Mouse (Mus musculus) hindbrain, embryonic 12.5 days (tissue): ENCODE data around the gene Mob2. TPM values are rescaled to one million over a fixed set of nuclear protein-coding genes. Genes with fewer than 3 reads are reported as not detected.

ENCODE experiments used
- ATAC-seq: fragments of 200-750 bp; cut with Nextera tagmentation; 2 replicates; pipeline ENCODE4 v1.8.0; 2017; ENCODE audit warnings: moderate TSS enrichment; ENCODE audit not compliant: low FRiP score
- H3K27ac ChIP-seq: fragments of 300-500 bp; sonication (generic); 2 replicates; pipeline ENCODE4 v1.5.1; 2016; ENCODE audit warnings: mild to moderate bottlenecking
- H3K27me3 ChIP-seq: fragments of 300-500 bp; sonication (generic); 2 replicates; pipeline ENCODE4 v1.6.1; 2016; ENCODE audit warnings: mild to moderate bottlenecking
- H3K36me3 ChIP-seq: fragments of 300-500 bp; sonication (generic); 2 replicates; pipeline ENCODE4 v1.6.1; 2016; ENCODE audit warnings: mild to moderate bottlenecking
- H3K4me1 ChIP-seq: fragments of 300-500 bp; sonication (generic); 2 replicates; pipeline ENCODE4 v1.6.1; 2016
- H3K4me2 ChIP-seq: fragments of 300-500 bp; sonication (generic); replicated peaks from 2 replicates; pipeline ENCODE4 v1.6.1; 2016; ENCODE audit warnings: mild to moderate bottlenecking
- H3K4me3 ChIP-seq: fragments of 300-500 bp; sonication (generic); 2 replicates; pipeline ENCODE4 v1.5.1; 2016; ENCODE audit warnings: mild to moderate bottlenecking
- H3K9ac ChIP-seq: fragments of 300-500 bp; sonication (generic); 2 replicates; pipeline ENCODE4 v1.6.1; 2016; ENCODE audit warnings: mild to moderate bottlenecking, moderate library complexity
- H3K9me3 ChIP-seq: fragments of 300-500 bp; sonication (generic); replicated peaks from 2 replicates; pipeline ENCODE4 v1.6.1; 2016; ENCODE audit warnings: mild to moderate bottlenecking
- WGBS: fragments of 180-500 bp; shearing (Covaris S2); methylation state at CpG from one replicate; pipeline ENCODE4 v1.1.7; 2016; 5-methylcytosine and 5-hydroxymethylcytosine counted together
- microRNA-seq: library from miRNA; unstranded; fragments of <30 nt; microRNA quantifications from one replicate; pipeline ENCODE4, GENCODE M21; 2017
- polyA plus RNA-seq: library from polyadenylated mRNA; unstranded; fragments of >200 nt; fragmentation: Nextera tagmentation; extraction: Ambion mirVana; gene quantifications from 2 replicates; pipeline ENCODE4 v1.2.1, GENCODE M21; 2016

Gene Mob2
- polyA plus RNA-seq, 1 experiment from 2014 or later, result 48.0 TPM

DNA sequence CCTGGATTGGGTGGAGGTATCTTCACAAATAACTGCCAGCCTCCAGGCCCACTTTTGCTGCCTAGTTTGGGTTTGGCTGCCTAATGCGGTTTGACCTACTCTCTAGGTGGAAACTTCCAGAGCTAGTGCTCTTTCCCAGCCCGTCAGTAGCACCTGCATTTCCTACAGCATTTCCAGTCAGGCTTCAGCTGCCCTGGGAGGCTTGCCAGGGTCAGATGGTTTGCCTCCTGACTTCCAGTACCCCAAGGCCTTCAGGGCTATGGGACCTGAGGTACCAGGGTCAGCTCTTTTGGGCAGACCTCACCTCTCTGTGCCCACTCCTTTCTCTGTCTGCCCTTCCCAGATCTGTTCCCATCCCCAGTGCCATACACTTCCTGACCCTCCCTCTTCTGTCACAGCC is 99.9 kb downstream of the Mob2 start:
- H3K4me3 ChIP-seq, result no peak overlapping the region
- no peak for ATAC-seq
- H3K4me2 ChIP-seq, result no peak overlapping the region
- peaks cover 95% of the 10 kb centered on the region for H3K4me1 ChIP-seq
- H3K27ac ChIP-seq, result no peak overlapping the region
- H3K9ac ChIP-seq, result no peak overlapping the region
- no peaks in the 10 kb centered on the region for H3K36me3 ChIP-seq
- H3K9me3 ChIP-seq, result no peaks in the 10 kb centered on the region
- 76% methylated on average over 2 of the region's 2 CpGs for WGBS
- H3K27me3 ChIP-seq, result no peaks in the 10 kb centered on the region

- no peak overlapping the region for H3K4me2 ChIP-seq
- no peak for ATAC-seq
- H3K36me3 ChIP-seq, result no peaks in the 10 kb centered on the region
- H3K9me3 ChIP-seq, result no peaks in the 10 kb centered on the region
- H3K4me1 ChIP-seq, result peaks cover 96% of the 10 kb centered on the region
- H3K27me3 ChIP-seq, result no peaks in the 10 kb centered on the region
- H3K27ac ChIP-seq, result no peak overlapping the region
- no peak overlapping the region for H3K4me3 ChIP-seq
- H3K9ac ChIP-seq, result no peak overlapping the region
- 83% methylated on average over 1 of the region's 1 CpGs for WGBS
Measured at GRCm38 (mm10) chr7:141959133-141959532, 101.7 kb downstream of the Mob2 start.

Small RNAs within 50 kb of the gene (microRNA-seq; reads per million reads assigned to microRNA genes)
- 0.81 reads per million for gene Mir3104

Other genes starting within 250 kb of the Mob2 start
- 0.05 and 0.07 TPM in 2 replicates for gene Muc5b, start 222.0 kb downstream of the Mob2 start, polyA plus RNA-seq
- 65.1 and 67.3 TPM in 2 replicates for gene Tollip, start 142.6 kb downstream of the Mob2 start, polyA plus RNA-seq
- gene Brsk2, start 111.3 kb downstream of the Mob2 start, polyA plus RNA-seq, result 15.9 and 18.6 TPM in 2 replicates
- 49.1 and 53.8 TPM in 2 replicates for gene Dusp8, start 34.8 kb upstream of the Mob2 start, polyA plus RNA-seq
- gene Gm45618, start 59.7 kb upstream of the Mob2 start, polyA plus RNA-seq, result not detected in 2 replicates
- gene Gm39115, start 75.0 kb upstream of the Mob2 start, polyA plus RNA-seq, result not detected in 2 replicates
- not detected in 2 replicates for gene Gm45337, start 83.5 kb upstream of the Mob2 start, polyA plus RNA-seq
- gene Gm29735, start 96.0 kb upstream of the Mob2 start, polyA plus RNA-seq, result not detected in 2 replicates
- gene Gm4553, start 104.7 kb upstream of the Mob2 start, polyA plus RNA-seq, result not detected in 2 replicates
- not detected in 2 replicates for gene Krtap5-2, start 114.9 kb upstream of the Mob2 start, polyA plus RNA-seq
- not detected in 2 replicates for gene Gm10153, start 129.3 kb upstream of the Mob2 start, polyA plus RNA-seq
- gene Krtap5-3, start 140.3 kb upstream of the Mob2 start, polyA plus RNA-seq, result not detected in 2 replicates
- gene Gm7579, start 150.8 kb upstream of the Mob2 start, polyA plus RNA-seq, result not detected in 2 replicates
- not detected in 2 replicates for gene Krtap5-5, start 168.9 kb upstream of the Mob2 start, polyA plus RNA-seq
- gene Gm40460, start 180.0 kb upstream of the Mob2 start, polyA plus RNA-seq, result not detected in 2 replicates
- not detected in 2 replicates for gene Gm2431, start 197.3 kb upstream of the Mob2 start, polyA plus RNA-seq
- not detected in 2 replicates for gene Gm4559, start 213.3 kb upstream of the Mob2 start, polyA plus RNA-seq
- gene Krtap5-1, start 236.1 kb upstream of the Mob2 start, polyA plus RNA-seq, result not detected in 2 replicates
- gene Krtap5-4, start 242.5 kb upstream of the Mob2 start, polyA plus RNA-seq, result not detected in 2 replicates